Mouse (Mus musculus) hindbrain, postnatal 0 days (tissue): ENCODE measurements at regions not wholly inside any gene's neighbourhood (a gene's known extent, or its start where the extent isn't known, plus 50 kb on each side); places are given as distances from the start of the nearest gene placed in this dataset.

Experiments used
- ATAC-seq: fragments of 200-750 bp; cut with Nextera tagmentation; 2 replicates; pipeline ENCODE4 v1.8.0; 2017; ENCODE audit warnings: mild to moderate bottlenecking, moderate TSS enrichment, moderate library complexity
- DNase-seq: peaks from one replicate; pipeline ENCODE4 v3.0.0-alpha.2; 2015; ENCODE audit warnings: low spot score
- H3K27ac ChIP-seq: fragments of 300-500 bp; sonication (generic); 2 replicates; pipeline ENCODE4 v1.5.1; 2014; ENCODE audit warnings: mild to moderate bottlenecking
- H3K27me3 ChIP-seq: fragments of 300-500 bp; sonication (generic); 2 replicates; pipeline ENCODE4 v1.6.1; 2014; ENCODE audit warnings: low read length, mixed read lengths; ENCODE audit not compliant: insufficient read depth
- H3K36me3 ChIP-seq: fragments of 300-500 bp; sonication (generic); 2 replicates; pipeline ENCODE4 v1.6.1; 2014; ENCODE audit warnings: low read length, mixed read lengths; ENCODE audit not compliant: insufficient read depth
- H3K4me1 ChIP-seq: fragments of 300-500 bp; sonication (generic); 2 replicates; pipeline ENCODE4 v1.6.1; 2014; ENCODE audit warnings: antibody characterized with exemption, low read length, mixed read lengths; ENCODE audit not compliant: insufficient read depth
- H3K4me2 ChIP-seq: fragments of 300-500 bp; sonication (generic); 2 replicates; pipeline ENCODE4 v1.6.1; 2014; ENCODE audit warnings: low read depth, mild to moderate bottlenecking, low read length, moderate library complexity, mixed read lengths
- H3K4me3 ChIP-seq: fragments of 300-500 bp; sonication (generic); 2 replicates; pipeline ENCODE4 v1.5.1; 2014; ENCODE audit warnings: low read length
- H3K9ac ChIP-seq: fragments of 300-500 bp; sonication (generic); replicated peaks from 2 replicates; pipeline ENCODE4 v1.6.1; 2014; ENCODE audit warnings: mild to moderate bottlenecking, low read length, moderate library complexity, mixed read lengths
- H3K9me3 ChIP-seq: fragments of 300-500 bp; sonication (generic); 2 replicates; pipeline ENCODE4 v1.6.1; 2016; ENCODE audit warnings: low read length, mixed read lengths
- CTCF ChIP-seq: IDR thresholded peaks from 2 replicates; pipeline ENCODE4 v1.5.1; 2016; ENCODE audit warnings: antibody characterized with exemption, control low read depth, low read depth
- WGBS: fragments of 180-500 bp; shearing (Covaris S2); extraction: QIAGEN DNeasy Blood & Tissue Kit; methylation state at CpG from one replicate; pipeline ENCODE4 v1.1.7; 2014; 5-methylcytosine and 5-hydroxymethylcytosine counted together

DNA sequence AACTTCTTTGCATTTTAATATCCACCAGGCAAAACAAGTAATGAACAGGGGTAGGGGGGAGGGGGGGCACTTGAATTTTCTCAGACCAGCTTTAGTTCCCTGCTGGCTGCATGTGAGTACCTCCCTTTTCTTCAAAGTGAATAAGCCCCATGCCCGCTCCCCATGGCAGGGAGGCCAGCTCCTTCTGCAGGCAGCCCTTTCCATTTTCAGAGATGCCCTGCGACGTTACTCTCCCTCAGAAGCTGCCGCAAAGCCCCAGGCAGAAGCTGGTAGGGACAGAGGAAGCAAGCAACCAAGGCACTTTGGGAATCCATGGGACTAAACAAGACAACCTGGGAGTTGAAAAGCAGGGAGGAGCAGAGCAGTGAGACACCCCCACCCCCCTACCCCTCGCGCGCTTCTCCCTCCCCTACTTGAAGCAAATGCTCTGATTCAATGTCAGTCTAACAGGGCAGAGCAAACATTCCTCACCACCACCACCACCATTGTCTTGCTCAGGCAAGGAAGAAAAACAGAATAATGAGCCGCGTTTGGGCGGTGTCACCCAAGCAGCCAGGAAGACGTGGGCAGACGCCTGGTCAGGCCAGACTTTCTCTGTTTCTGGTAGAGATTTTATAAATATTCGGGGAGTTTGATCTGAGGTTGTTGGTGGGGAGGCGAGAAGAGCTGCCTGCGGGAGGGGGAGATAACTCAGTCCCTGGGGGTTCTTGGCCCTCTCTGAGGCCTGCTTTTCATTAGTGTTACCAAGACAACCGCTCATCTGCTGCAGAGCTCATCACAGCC lies 187.7 kb downstream of the Zfp36l1 start:
- Histone ChIP-seq H3K27ac (peak overlapping the region; percentile 88), H3K27me3 (no peaks in the 10 kb centered on the region), H3K4me3 (no peak overlapping the region), H3K36me3 (no peaks in the 10 kb centered on the region), H3K9me3 (no peaks in the 10 kb centered on the region), H3K4me2 (peak overlapping the region; percentile 25; the same call in 1 of the 2 replicates), H3K9ac (peak overlapping the region; percentile 33), H3K4me1 (peaks cover 28% of the 10 kb centered on the region)
- DNase-seq (peak; percentile 87), ATAC-seq (peak; percentile 90)
- TF ChIP-seq CTCF, result no peak
- WGBS, result 4% methylated on average over 16 of the region's 16 CpGs

DNA sequence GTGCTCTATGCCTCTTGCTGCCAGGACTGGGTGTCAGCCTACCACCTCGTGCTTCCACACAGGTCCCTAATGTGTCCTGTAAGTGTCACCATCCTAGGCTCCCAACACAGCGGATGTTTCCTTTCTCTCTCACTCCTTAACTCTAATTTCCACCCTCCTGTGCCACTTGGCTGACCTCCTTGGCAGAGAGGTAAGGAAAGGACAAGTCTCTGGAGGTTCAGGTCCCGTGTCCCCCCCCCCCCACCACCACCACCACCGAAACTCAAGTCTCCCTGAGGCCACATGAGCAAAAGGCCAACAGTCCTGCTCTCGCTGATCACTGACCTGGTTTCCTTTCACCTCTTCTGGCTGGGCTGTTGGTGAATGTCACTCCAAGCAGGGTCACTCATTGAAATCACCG lies 189.0 kb downstream of the Zfp36l1 start:
- Histone ChIP-seq H3K36me3 (no peaks in the 10 kb centered on the region), H3K4me2 (no peak overlapping the region), H3K4me1 (peaks cover 28% of the 10 kb centered on the region), H3K27ac (peak overlapping the region; percentile 88; the same call in 1 of the 2 replicates), H3K27me3 (no peaks in the 10 kb centered on the region), H3K9ac (no peak overlapping the region), H3K9me3 (no peaks in the 10 kb centered on the region), H3K4me3 (no peak overlapping the region)
- ATAC-seq, result no peak
- TF ChIP-seq CTCF, result no peak
- DNase-seq, result no peak
- WGBS, result 76% methylated on average over 6 of the region's 6 CpGs

DNA sequence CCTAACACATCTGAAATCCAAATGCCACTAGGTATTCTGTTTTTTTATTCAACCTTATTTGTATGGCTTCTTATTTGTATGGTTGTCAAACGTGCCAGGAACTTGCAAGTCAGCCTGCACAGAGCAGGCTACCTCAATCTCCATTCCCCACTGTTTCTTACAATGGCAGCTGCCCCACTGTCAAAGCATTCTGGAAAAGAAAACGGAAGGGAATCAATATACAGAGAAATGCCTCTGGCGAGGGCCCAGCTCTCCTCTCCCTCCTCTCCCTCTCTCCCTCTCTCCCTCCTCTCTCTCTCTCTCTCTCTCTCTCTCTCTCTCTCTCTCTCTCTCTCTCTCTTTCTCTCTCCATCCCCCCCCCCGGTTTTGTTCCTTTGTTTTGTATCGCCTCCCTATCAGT lies 191.0 kb downstream of the Zfp36l1 start:
- WGBS, result 22% methylated on average over 5 of the region's 5 CpGs

DNA sequence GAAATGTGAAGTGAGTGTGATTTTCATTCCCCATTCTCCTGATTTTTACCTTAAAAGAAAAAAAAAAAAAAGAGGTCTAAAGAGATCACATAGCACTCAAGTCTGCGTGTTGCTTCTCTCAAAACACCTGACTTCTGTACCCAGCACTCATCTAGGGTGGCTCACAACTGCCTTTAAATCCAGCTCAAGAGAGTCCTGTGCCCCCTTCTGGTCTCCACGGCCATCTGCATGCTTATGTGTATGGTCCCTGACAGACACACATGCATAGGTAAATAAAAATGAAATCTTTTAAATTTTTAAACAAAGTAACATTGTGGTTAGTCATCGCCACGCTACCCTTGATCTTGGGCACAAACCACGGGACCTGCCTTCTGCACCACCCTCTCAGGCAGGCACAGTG lies 193.8 kb downstream of the Zfp36l1 start:
- Histone ChIP-seq H3K36me3 (no peaks in the 10 kb centered on the region), H3K9me3 (no peaks in the 10 kb centered on the region), H3K4me3 (no peak overlapping the region), H3K4me2 (no peak overlapping the region), H3K27me3 (no peaks in the 10 kb centered on the region), H3K9ac (no peak overlapping the region), H3K4me1 (no peaks in the 10 kb centered on the region), H3K27ac (no peak overlapping the region)
- DNase-seq (no peak), ATAC-seq (no peak)
- WGBS, result 91% methylated on average over 5 of the region's 5 CpGs
- TF ChIP-seq CTCF, result peak; percentile 32

More for the DNA sequence above, 191.0 kb downstream of the Zfp36l1 start:
- Histone ChIP-seq H3K27ac (0 out of 2 replicates have a peak overlapping the region, but pooled peaks have one; percentile 29), H3K9ac (no peak overlapping the region), H3K27me3 (no peaks in the 10 kb centered on the region), H3K4me3 (no peak overlapping the region), H3K4me2 (no peak overlapping the region), H3K9me3 (no peaks in the 10 kb centered on the region), H3K36me3 (no peaks in the 10 kb centered on the region), H3K4me1 (peaks cover 18% of the 10 kb centered on the region)
- ATAC-seq, result no peak
- TF ChIP-seq CTCF, result no peak
- no peak for DNase-seq

DNA sequence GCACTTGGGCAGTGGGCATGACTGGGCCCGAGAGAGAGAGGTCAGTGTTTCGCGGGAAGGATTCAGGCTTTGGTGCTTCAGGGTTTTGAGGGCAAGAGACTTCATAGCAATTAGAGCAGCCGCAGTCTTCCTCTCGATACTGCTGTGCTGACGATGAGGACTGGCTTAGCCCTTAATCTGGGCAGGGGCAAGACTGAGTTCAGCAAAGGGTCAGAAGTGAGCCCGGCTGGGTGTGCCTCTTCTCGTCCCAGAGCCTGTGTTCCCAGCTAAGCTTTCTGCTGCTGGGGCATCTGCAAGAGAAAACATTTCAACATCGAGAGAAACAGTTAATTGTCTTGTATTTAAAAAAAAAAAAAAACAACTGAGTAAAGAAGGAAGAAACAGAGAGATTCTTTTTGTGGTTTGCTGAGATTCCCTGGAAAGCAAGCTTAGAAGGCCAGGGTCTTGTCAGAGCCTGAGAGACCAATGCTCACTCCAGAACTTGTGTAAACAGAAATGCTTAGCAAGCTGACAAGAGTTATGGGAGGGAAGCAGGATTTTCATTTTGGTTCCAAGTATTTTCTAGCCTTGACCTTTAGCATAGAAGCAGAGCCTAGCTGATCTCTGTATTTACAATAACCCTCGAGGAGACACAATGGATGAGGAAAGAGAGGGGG lies 195.1 kb downstream of the Zfp36l1 start:
- H3K36me3 ChIP-seq, result no peaks in the 10 kb centered on the region
- DNase-seq (no peak), ATAC-seq (no peak)
- no peaks in the 10 kb centered on the region for H3K27me3 ChIP-seq
- H3K4me2 ChIP-seq, result no peak overlapping the region
- no peaks in the 10 kb centered on the region for H3K4me1 ChIP-seq
- H3K9me3 ChIP-seq, result no peaks in the 10 kb centered on the region
- no peak for TF ChIP-seq CTCF
- 51% methylated on average over 10 of the region's 10 CpGs for WGBS
- H3K4me3 ChIP-seq, result no peak overlapping the region
- peak overlapping the region; percentile 29; the same call in 1 of the 2 replicates for H3K27ac ChIP-seq
- H3K9ac ChIP-seq, result no peak overlapping the region

DNA sequence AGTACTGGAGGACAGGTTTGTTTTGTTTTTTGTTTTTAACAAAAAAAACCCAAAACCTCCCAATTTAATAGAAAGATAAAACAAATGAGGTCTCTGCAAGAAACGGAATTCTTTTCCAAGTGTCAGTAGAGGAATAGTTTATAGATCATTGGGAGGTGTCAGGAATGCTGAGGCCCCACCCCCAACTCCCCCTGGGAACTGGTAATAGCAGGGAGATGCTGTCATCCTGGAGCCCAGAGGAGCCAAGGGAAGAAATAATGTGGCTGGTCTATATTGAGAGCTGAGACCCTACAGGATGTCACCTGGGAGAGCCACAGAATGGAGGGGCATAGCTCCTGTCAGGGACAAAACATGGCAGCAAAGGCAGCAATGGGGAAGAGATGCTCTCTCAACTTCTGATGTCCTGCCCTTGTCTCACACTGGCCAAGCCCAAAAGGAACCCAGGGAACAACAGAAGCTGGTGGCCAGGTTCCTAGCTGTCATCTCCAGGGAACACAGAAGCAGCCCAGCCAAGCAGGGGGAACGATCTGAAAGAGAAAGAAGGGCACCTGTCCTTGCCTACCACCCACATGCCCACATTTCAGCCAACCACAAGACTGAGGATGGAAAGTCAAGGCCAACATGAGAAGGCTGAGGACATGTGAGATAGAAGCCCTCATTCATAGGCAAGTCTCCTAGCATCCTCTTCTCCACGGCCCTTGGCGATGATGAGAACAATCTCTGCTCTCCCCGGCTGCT lies 195.7 kb downstream of the Zfp36l1 start:
- ATAC-seq, result no peak
- Histone ChIP-seq H3K9me3 (no peaks in the 10 kb centered on the region), H3K4me1 (no peaks in the 10 kb centered on the region), H3K27ac (peak overlapping the region; percentile 29; the same call in 1 of the 2 replicates), H3K4me3 (no peak overlapping the region), H3K9ac (no peak overlapping the region), H3K27me3 (no peaks in the 10 kb centered on the region), H3K36me3 (no peaks in the 10 kb centered on the region), H3K4me2 (no peak overlapping the region)
- TF ChIP-seq CTCF, result no peak
- DNase-seq, result no peak
- WGBS, result 73% methylated on average over 5 of the region's 5 CpGs
